Mouse (Mus musculus) embryonic facial prominence, embryonic 11.5 days (tissue): ENCODE measurements around the gene Xylt1. TPM values are rescaled to one million over a fixed set of nuclear protein-coding genes. Genes with fewer than 3 reads are reported as not detected.

Experiments
- ATAC-seq: fragments of 200-750 bp; cut with Nextera tagmentation; replicated peaks from 2 replicates; pipeline ENCODE4 v1.8.0; 2017; ENCODE audit warnings: low read depth; ENCODE audit not compliant: insufficient number of reproducible peaks, low FRiP score, low TSS enrichment
- DNase-seq: peaks from one replicate; pipeline ENCODE4 v3.0.0-alpha.2; 2015; ENCODE audit warnings: low spot score
- H3K27ac ChIP-seq: fragments of 300-500 bp; sonication (generic); replicated peaks from 2 replicates; pipeline ENCODE4 v1.5.1; 2014; ENCODE audit warnings: mild to moderate bottlenecking, low read depth, low read length, control low read depth
- H3K27me3 ChIP-seq: fragments of 300-500 bp; sonication (generic); 2 replicates; pipeline ENCODE4 v1.6.1; 2014; ENCODE audit warnings: mild to moderate bottlenecking, low read length, moderate library complexity, mixed read lengths; ENCODE audit not compliant: control insufficient read depth, insufficient read depth
- H3K36me3 ChIP-seq: fragments of 300-500 bp; sonication (generic); replicated peaks from 2 replicates; pipeline ENCODE4 v1.6.1; 2014; ENCODE audit warnings: low read depth, mild to moderate bottlenecking, low read length, moderate library complexity, mixed read lengths; ENCODE audit not compliant: control insufficient read depth, insufficient read depth
- H3K4me1 ChIP-seq: fragments of 300-500 bp; sonication (generic); 2 replicates; pipeline ENCODE4 v1.6.1; 2014; ENCODE audit warnings: low read length, mixed read lengths; ENCODE audit not compliant: control insufficient read depth, insufficient read depth
- H3K4me2 ChIP-seq: fragments of 300-500 bp; sonication (generic); 2 replicates; pipeline ENCODE4 v1.6.1; 2014; ENCODE audit warnings: low read depth, mild to moderate bottlenecking, control low read depth, low read length, moderate library complexity
- H3K4me3 ChIP-seq: fragments of 300-500 bp; sonication (generic); 2 replicates; pipeline ENCODE4 v1.5.1; 2014; ENCODE audit warnings: low read depth, low read length, control low read depth
- H3K9ac ChIP-seq: fragments of 300-500 bp; sonication (generic); replicated peaks from 2 replicates; pipeline ENCODE4 v1.6.1; 2014; ENCODE audit warnings: mild to moderate bottlenecking, control low read depth, low read length
- H3K9me3 ChIP-seq: fragments of 300-500 bp; sonication (generic); replicated peaks from 2 replicates; pipeline ENCODE4 v1.6.1; 2016; ENCODE audit warnings: mild to moderate bottlenecking, low read length, inconsistent platforms, mixed read lengths; ENCODE audit not compliant: control insufficient read depth
- WGBS: fragments of 180-500 bp; shearing (Covaris S2); extraction: QIAGEN DNeasy Blood & Tissue Kit; methylation state at CpG from one replicate; pipeline ENCODE4 v1.1.7; 2014; 5-methylcytosine and 5-hydroxymethylcytosine counted together
- polyA plus RNA-seq: library from polyadenylated mRNA; unstranded; fragments of >200 nt; fragmentation: Nextera tagmentation; extraction: Ambion mirVana; gene quantifications from 2 replicates; pipeline ENCODE4 v1.2.1, GENCODE M21; 2014

Xylt1 gene
- polyA plus RNA-seq, 1 experiment from 2014 or later = 1.4 TPM

DNA sequence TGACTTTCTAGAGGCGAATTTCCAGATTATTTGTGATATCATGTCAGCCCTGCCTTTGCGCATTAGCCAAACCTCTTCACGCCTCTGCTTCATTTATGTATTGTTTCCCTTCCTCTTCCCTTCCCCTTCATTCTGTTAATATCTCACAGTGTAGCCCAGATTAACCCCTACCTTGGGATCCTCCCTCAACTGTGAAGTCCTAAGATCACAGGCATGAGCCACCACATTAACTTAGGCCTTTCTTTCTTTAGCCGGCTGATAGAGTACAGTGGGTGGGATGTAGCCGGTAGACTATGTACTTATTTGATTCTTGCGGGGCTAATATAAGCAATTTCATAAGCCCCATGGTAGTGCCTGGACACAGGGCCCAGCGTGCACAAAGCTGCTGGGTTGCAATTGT lies 62.4 kb downstream of the Xylt1 start:
- no peaks in the 10 kb centered on the region for H3K27me3 ChIP-seq
- WGBS = 93% methylated on average over 7 of the region's 7 CpGs
- ATAC-seq (no peak), DNase-seq (no peak)
- no peak overlapping the region for H3K9ac ChIP-seq
- no peaks in the 10 kb centered on the region for H3K4me1 ChIP-seq
- no peaks in the 10 kb centered on the region for H3K9me3 ChIP-seq
- no peaks in the 10 kb centered on the region for H3K36me3 ChIP-seq
- H3K4me2 ChIP-seq = no peak overlapping the region
- H3K4me3 ChIP-seq = no peak overlapping the region
- H3K27ac ChIP-seq = no peak overlapping the region

DNA sequence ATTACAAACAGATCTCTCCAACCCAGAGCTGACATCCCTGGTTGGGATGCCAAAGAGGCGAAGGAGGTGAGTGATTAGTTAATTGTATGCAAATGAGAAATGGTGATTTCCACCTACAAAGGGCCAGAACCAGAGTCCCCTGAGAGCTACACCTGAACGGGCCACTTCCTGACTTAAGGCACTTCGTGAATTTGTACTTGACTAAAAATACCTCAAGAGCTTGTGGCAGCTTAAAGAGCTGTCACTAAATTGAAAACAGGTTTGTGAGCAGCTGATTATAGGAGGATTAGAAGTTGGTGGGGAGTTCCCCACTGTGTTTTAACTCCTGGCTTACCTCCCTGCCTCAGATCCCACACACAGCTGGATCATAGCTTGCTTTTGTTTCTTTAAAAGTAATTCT lies 64.7 kb downstream of the Xylt1 start:
- WGBS = 26% methylated on average over 3 of the region's 3 CpGs

DNA sequence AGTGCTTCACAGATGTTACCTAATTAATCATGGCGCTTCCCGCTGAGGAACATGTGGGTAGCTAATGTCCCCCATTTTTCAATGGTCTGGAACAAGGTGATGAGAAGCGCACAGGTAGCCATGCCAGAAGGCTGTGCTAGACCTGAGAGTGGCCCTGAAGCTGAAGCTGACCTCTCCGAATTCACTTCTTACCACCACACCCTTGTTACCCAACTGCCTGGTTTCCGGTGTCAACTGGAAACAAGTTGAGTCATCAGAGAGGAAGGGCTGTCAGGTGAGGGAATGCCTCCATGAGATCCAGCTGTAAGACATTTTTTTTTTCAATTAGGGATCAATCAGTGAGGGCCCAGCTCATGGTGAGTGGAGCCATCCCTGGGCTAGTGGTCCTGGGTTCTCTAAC lies 68.8 kb downstream of the Xylt1 start:
- DNase-seq (no peak), ATAC-seq (no peak)
- 97% methylated on average over 5 of the region's 5 CpGs for WGBS
- H3K9ac ChIP-seq = no peak overlapping the region
- no peak overlapping the region for H3K4me3 ChIP-seq
- no peak overlapping the region for H3K4me2 ChIP-seq
- H3K27ac ChIP-seq = no peak overlapping the region
- no peaks in the 10 kb centered on the region for H3K9me3 ChIP-seq
- no peaks in the 10 kb centered on the region for H3K27me3 ChIP-seq
- H3K36me3 ChIP-seq = no peaks in the 10 kb centered on the region
- no peaks in the 10 kb centered on the region for H3K4me1 ChIP-seq

More for the DNA sequence above, 64.7 kb downstream of the Xylt1 start:
- no peaks in the 10 kb centered on the region for H3K9me3 ChIP-seq
- H3K27ac ChIP-seq = no peak overlapping the region
- H3K4me1 ChIP-seq = no peaks in the 10 kb centered on the region
- ATAC-seq = no peak
- DNase-seq = peak; percentile 48
- no peak overlapping the region for H3K4me3 ChIP-seq
- H3K36me3 ChIP-seq = no peaks in the 10 kb centered on the region
- no peak overlapping the region for H3K4me2 ChIP-seq
- H3K9ac ChIP-seq = no peak overlapping the region
- no peaks in the 10 kb centered on the region for H3K27me3 ChIP-seq

DNA sequence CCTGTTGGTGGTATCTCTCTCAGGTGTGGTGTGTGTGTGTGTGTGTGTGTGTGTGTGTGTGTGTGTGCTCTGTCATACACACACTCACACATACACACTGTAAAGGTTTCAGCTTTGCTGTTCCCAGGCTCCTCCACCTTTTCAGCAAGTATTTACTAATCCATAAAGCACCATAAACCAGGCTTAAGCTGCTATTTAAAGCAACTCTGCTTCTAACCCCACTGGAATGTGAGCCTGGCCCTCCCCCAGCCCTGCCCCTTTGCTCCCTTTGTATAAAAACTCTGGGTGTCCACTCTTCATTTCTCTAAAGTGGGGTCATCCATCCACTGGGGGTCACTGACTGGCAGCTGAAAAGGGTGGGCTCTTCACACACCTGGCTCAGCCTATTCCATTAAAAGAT lies 70.4 kb downstream of the Xylt1 start:
- Histone ChIP-seq H3K9ac (no peak overlapping the region), H3K4me3 (no peak overlapping the region), H3K36me3 (no peaks in the 10 kb centered on the region; the same call in 1 of the 2 replicates), H3K27me3 (no peaks in the 10 kb centered on the region), H3K27ac (no peak overlapping the region), H3K4me2 (no peak overlapping the region), H3K4me1 (no peaks in the 10 kb centered on the region), H3K9me3 (no peaks in the 10 kb centered on the region)
- DNase-seq (peak; percentile 9), ATAC-seq (no peak)

DNA sequence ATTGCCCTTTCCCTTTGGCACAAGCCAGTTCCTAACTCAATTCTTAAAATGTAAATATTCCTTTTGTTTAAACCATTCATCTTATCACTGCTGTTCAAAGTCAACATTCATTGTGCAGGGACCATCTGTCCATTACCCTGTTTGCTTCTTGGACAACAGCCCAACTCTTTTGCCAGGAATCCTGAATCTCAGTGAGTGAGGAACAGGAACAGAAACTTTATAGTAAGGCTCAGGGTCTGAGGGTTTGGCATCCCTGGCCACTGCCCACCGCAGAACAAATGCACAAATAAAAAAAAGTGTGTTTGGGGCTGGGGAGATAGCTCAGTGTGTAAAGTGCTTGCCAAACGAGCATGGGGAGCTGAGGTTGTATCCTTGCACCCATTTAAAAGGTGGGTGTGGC lies 71.5 kb downstream of the Xylt1 start:
- ATAC-seq (no peak), DNase-seq (no peak)
- no peaks in the 10 kb centered on the region for H3K27me3 ChIP-seq
- H3K4me2 ChIP-seq = no peak overlapping the region
- no peaks in the 10 kb centered on the region for H3K4me1 ChIP-seq
- no peaks in the 10 kb centered on the region; the same call in 1 of the 2 replicates for H3K36me3 ChIP-seq
- no peak overlapping the region for H3K4me3 ChIP-seq
- WGBS = 69% methylated on average over 2 of the region's 2 CpGs
- H3K9me3 ChIP-seq = no peaks in the 10 kb centered on the region
- H3K27ac ChIP-seq = no peak overlapping the region
- H3K9ac ChIP-seq = no peak overlapping the region

DNA sequence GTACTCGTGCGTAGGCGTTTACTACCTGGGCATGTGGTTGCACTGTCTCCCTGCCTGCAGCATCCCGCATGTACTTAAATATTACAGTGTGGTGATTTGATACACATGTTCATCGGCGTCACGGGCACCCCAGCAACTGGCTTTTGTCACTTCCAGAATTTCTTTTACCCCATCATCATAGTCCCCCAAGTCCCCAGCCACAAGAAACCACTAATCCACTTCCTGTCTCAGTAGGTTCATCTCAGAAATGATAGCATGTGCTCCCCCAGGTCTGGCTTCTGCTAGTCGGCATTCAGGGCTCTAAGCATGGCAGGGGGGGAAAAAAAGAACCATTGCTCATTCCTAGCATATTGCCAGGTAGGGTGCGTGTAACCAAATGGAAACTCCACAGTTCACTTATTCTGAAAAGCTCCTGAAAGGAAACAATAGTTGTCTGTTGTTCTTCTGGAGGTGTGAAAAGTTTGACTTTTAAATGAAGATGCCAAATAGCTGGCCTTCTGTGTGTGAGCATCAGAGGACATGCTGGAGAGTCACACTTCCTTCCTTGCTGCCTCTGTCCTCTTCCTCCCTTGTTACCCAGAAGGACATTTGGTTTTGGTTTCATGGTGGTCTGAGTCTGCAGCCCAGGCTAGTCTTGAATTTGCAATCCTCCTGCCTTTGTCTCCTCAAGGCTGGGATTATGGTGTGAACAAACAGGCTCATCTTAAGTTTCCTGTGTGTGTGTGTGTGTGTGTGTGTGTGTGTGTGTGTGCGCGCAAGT lies 74.2 kb downstream of the Xylt1 start:
- Histone ChIP-seq H3K27ac (no peak overlapping the region), H3K4me2 (no peak overlapping the region), H3K4me1 (no peaks in the 10 kb centered on the region), H3K9ac (no peak overlapping the region), H3K9me3 (no peaks in the 10 kb centered on the region), H3K27me3 (no peaks in the 10 kb centered on the region), H3K36me3 (no peaks in the 10 kb centered on the region; the same call in 1 of the 2 replicates), H3K4me3 (no peak overlapping the region)
- ATAC-seq = no peak
- 93% methylated on average over 11 of the region's 11 CpGs for WGBS
- no peak for DNase-seq

DNA sequence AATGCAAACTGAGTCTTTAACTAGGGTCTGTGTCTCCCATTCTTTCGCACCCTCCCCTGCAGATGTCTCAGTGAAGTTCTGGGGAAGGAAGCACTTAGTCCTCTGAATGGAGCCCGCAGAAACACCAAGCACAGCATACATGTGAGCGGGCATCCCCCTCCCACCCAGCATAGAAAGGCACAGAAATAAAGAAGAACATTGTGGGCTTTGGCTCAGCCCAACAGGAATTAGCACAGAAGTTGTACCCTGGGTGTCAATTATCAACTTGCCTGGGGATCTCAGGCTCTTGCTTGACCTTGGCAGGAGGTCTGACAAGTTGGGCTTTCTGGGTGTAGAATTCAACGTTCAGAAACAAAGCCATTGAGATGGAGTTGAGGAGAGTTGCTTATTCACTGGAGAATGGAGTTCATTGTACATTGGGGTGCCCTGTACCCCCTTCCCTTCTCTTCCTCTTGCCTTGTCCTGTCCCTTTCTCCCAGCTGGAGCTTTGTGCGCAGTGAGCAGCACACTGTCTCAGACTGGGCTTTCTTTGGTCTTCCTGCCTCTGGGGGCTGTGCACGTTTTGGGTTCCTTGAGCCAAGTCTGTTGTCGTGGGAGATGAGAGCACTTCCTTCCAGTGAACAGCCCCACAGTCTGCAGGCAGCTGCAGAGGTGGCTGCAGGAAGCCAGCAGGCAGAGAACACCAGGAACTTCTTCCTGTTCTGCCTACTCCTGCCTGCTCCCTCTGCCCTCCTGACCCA lies 81.6 kb downstream of the Xylt1 start:
- 0 out of 2 replicates have a peak overlapping the region, but pooled peaks have one; percentile 28 for H3K27ac ChIP-seq
- H3K36me3 ChIP-seq = no peaks in the 10 kb centered on the region
- no peaks in the 10 kb centered on the region for H3K27me3 ChIP-seq
- H3K4me2 ChIP-seq = no peak overlapping the region
- ATAC-seq (no peak), DNase-seq (no peak)
- H3K9ac ChIP-seq = no peak overlapping the region
- no peak overlapping the region for H3K4me3 ChIP-seq
- WGBS = 43% methylated on average over 7 of the region's 7 CpGs
- H3K4me1 ChIP-seq = no peaks in the 10 kb centered on the region
- no peaks in the 10 kb centered on the region for H3K9me3 ChIP-seq

DNA sequence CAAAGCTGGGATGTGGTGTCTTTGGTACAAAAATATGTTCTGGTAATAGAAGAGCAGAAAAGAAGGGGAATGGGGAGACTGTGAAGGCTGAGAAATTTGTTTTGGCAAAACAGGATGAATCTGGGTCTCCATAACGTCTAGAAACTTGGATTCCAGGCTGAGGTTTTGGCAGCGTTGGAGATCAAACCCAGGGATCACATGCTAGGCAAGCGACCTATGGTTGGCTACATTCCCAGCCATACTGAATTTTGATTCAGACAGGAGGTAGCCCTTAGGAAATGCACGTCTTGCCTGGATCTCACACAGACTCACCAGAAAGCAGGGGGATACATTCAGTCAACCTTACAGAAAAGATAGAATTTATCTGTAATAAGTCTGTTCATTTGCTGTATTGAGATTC lies 84.2 kb downstream of the Xylt1 start:
- 78% methylated on average over 4 of the region's 4 CpGs for WGBS
- H3K27ac ChIP-seq = no peak overlapping the region
- H3K9me3 ChIP-seq = no peaks in the 10 kb centered on the region
- H3K9ac ChIP-seq = no peak overlapping the region
- H3K36me3 ChIP-seq = no peaks in the 10 kb centered on the region
- H3K4me1 ChIP-seq = no peaks in the 10 kb centered on the region; the same call in 1 of the 2 replicates
- H3K4me2 ChIP-seq = no peak overlapping the region
- no peak for DNase-seq
- no peaks in the 10 kb centered on the region for H3K27me3 ChIP-seq
- no peak overlapping the region for H3K4me3 ChIP-seq
- no peak for ATAC-seq
